Mouse (Mus musculus) frontal cortex, postnatal 36 days (tissue): ENCODE measurements around the gene Gstz1.
"Not testable (repeated sequence)": the region's sequence is repeated elsewhere in the genome, so short reads cannot be mapped to it uniquely, and the experiment has no call there.

Source experiments
- DNase-seq, 2 experiments: peaks; one replicate each; pipeline ENCODE4 v3.0.0; 2022; ENCODE audit warnings: low spot score in 2 of 2

The Gstz1 gene

DNA sequence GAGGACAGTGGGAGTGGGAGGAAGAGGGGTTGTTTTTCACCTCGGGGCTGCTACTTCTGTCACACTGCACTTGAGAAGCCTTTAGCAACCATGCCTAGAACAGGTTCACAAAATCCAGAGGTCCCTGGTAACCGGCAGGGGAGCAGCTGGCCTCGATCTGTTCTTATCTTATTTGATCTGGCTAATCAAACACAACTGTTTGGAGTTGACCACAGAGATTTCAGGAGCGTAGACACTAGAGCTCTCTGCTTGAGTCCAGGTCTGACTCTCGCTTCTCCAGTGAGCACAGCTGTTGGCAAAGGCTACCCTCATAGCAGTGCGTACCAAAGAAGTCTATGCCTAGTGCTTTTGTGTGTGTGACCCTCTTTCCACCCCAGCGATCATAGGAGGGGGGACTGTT is 11.1 kb downstream of the Gstz1 start:
- no peak for DNase-seq

- DNase-seq, result no peak
Observed at GRCm38 (mm10) chr12:87160310-87160709, 13.3 kb downstream of the Gstz1 start.

- no peak for DNase-seq
Observed at GRCm38 (mm10) chr12:87160815-87161214, 13.8 kb downstream of the Gstz1 start.

DNA sequence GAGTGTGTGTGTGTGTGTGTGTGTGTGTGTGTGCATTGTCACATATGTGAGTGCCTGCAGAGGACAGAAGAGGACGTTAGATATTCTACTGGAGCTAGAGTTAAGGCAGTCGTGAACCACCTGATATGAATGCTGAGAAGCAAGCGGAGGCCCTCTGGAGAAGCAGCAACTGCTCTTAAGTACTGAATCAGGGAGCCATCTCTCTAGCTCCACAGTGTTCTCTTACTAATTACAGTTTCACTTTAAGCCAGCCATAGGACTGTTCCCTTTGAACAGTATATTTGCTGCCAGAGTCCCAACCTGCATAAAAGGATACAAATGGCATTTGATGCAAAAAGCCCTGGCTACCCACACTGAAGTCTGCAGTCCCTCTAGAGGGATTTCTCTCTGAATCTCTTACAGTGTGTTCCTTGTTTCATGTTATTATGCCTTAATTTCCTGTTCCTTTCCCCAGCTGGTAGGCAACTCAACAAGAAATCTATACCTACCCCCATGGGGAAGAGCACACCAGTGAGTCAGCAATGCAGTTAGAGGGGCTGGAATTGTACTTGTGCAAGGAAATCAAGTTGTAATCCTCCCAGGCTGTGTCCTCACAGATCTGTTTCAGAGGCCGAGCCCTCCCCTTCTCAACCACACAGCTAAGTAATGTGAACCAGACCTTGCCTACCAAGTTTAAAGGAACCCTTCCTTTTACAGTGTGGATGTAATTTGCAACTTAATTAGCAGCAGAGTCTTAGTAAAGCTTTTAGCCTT is 28.4 kb downstream of the Gstz1 start:
- DNase-seq, result no peak

DNA sequence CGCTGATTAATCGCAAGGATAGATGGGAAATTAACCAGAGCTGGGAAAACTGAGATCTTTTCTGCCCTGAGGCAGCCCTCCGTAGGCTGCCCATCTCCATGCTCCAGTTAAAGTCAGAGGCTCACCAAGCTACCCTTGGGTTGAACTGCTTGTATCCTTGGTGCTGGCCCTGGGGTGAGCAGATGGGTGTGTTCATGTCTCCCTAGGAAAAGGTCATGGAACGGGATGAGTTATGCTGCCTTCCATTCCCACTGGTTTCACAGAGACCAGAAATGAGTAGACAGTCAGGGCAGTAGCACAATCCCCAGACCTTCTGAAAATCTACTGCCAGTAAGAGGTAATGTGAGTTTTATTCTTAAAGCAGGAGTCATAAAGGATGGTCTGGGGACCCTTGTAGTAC is 30.7 kb downstream of the Gstz1 start:
- DNase-seq, result no peak

- no peak for DNase-seq
Observed at GRCm38 (mm10) chr12:87193008-87193407, 46.0 kb downstream of the Gstz1 start.

DNA sequence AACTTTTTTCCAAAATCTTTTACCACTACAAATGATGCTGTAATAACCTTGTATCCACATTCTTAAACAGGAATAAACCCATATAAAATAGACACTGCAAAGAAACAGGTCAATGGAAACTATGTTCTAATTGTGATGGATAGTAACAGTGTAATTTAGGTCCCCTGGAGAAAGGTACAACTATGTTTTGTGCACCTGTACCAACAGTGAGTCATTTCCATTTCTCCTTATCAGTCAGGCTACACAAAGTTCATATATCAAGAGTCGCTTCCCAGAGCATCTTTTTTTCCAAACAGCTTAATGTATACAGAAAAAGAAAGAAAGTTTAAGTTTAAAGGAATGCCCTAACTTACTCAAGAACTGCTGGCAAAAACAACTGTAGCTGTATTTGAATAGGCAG is 48.1 kb downstream of the Gstz1 start:
- no peak for DNase-seq

DNA sequence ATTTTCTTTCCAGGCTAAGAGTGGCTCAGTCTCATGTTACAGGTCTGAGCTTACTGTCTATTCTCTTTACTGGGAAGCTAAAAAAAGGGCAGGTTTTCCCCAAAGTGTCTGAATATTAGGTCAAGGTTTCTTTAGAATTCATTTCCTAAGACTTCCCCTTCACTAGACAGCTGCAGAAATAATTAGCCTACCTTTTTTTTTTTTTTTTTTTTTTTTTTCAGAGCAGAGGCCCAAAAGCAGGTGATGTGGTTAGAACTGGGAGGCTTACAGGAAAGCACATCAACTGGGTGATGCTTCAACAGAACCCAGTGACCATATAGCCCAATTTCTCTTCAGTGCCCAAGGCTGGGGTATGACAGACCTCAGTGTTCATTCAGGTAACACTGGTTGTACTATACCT is 49.3 kb downstream of the Gstz1 start:
- no peak for DNase-seq

GRCm38 (mm10) chr12:87198792-87199191 is 51.8 kb downstream of the Gstz1 start:
- no peak for DNase-seq

- peak; percentile 37 to 52 for DNase-seq
Observed at GRCm38 (mm10) chr12:87199206-87199972, 52.4 kb downstream of the Gstz1 start, which contains the start of gene Samd15. Gene Samd15 (plus strand): TSS chr12:87199723.

DNA sequence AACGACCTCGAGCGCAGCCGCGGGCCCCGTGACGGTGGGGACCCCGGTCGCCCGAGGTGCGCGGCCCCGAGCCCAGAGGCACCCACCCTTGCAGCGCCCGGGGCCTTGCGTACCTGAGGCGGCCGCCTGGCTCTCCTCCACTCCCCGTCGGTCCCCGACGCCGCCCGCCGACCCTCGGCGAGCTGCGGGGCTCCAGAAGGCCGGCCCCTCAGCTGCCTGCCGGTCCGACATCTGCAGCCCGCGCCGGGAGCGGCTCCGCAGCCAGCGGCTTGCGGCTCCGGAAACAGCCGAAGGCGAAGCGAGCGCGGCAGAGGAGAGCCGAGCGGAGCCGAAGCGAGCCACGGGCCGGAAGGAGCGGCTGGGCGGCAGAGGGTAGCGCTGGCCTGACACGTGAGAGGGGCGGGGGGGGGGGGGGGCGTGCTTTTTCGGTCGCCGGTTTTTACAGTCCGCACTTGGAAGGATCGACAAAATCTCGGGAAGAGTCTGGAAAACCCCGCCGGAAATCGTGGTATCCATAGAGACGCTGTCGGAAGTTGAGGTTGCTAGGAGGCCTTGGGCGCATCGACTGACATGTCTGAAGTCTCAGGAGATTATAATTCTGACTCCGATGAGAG is 53.1 kb downstream of the Gstz1 start, which contains the start of gene Tmed8:
TSS of gene Tmed8 (minus strand) at position 482 of the 614 bp plus-strand sequence.
- DNase-seq, result peak; percentile 71 to 82

DNA sequence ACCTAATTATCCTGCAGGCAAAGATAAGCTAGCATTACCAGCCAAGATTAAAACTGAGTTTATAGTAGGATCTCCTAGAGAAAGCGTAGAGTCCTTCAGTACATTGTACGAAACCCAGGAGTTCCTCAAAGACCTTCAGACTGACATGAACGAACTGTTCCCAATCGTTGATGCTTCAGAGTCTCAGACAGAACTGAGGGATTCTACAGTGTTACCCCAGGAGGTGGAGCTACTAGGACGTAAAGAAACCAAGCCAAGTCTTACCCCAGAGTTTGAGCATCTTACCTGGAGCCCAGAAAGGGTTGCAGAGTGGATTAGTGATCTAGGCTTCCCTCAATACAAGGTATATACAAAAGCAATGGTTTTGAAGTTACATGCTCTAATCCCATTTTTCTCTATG is 54.7 kb downstream of the Gstz1 start:
- DNase-seq, result no peak

DNA sequence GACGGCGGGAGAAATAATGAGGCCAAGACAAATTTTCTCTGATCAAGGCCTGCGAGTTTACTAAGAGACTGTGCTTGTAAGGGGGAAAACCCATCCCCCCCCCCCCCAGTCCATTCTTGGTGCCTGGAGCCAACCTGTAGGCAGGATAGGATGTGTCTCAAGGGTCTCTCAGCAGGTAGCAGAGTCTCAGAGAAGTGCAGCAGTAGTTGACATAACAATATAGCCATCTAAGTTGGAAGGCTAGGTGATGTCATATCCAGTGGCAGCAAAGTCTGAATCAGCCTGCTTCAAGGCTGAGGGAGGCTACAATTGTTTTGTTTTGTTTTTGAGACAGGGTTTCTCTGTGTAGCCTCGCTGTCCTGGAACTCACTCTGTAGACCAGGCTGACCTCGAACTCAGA is 58.8 kb downstream of the Gstz1 start:
- DNase-seq, result not testable (repeated sequence)

DNA sequence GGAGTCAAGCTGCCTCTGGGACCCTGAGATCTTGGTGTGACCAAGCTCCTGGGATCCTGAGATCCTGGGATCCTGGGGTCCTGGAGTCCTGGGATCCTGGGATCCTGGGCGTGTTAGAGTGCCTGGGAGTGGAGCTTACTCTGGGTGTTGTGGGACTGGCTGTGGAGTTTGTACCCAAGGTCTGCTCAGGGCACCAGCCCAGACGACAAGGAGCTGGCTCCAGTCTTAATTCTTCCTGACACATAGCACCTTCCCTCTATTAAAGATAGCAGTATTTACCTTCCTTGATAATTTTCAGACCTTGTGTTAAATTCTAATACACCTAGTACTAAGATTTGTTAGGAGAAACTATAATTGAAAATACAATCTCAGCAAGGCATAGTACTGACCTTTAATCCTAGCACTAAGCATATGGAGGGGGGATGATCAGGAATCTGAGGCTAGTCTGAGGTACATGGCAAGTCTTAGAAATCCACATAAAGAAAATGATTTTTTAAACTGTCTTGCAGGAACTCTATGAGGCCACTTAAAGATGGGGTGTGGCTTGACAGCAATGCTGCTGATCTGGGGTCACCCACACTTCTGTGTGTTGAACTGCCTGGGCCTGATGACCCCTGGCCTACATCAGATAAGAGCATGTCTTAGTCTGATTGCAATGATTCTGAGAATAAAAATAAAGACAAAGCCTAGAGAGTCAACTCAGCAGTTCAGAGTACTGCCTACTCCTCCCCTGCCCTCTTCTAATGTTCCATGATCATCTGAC is 66.1 kb downstream of the Gstz1 start:
- DNase-seq, result no peak
